Comparison of ENCODE assay signal across 8 mouse cellular contexts in the genomic region with DNA sequence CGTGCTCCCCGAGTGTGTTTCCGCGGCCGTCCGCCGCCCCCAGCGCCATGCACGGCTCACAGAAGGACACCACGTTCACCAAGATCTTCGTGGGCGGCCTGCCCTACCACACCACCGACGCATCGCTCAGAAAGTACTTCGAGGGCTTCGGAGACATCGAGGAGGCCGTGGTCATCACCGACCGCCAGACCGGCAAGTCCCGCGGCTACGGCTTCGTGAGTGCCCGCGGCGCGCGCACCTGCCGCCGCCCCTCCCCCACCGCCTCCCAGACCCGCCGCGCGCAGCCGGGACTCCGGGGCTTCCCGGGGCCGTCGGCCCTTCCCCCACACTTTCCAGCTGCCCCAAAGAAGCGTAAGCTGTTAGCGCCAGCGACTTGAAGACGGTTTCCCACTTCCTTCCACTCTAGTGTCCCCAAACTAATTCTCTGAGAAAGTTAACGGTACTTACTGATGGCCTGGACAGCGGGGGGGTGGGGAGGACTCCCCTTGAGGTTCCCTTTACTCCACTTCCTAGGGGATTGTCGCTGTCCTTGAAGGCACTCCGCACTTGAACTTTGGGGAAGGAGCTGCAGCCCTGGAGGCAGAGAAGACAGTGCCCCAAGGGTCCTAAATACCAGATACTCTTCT. TPM values are rescaled to one million over a fixed set of nuclear protein-coding genes. Genes with fewer than 3 reads are reported as not detected.
DNase-seq lines count a peak whose midpoint lies in the region; ATAC-seq and TF ChIP-seq lines count a peak whose summit lies in the region.

No protein-coding gene starts in this region.

- H3K9me3 ChIP-seq in forebrain, embryonic 12.5 days, result no peaks in the 10 kb centered on the region
- H3K9me3 ChIP-seq in hindbrain, embryonic 16.5 days (ENCODE audit: control insufficient read depth, low read length), result no peaks in the 10 kb centered on the region
- H3K9me3 ChIP-seq in lung, embryonic 16.5 days (ENCODE audit: control insufficient read depth, low read length), result no peaks in the 10 kb centered on the region

- peak; percentile 63 for ATAC-seq in forebrain, embryonic 12.5 days (ENCODE audit: low FRiP score)
- peak; percentile 69 for ATAC-seq in hindbrain, embryonic 16.5 days
- ATAC-seq in lung, embryonic 16.5 days (ENCODE audit: low read depth), result peak; percentile 20; the same call in 1 of the 2 replicates

- peak overlapping the region; percentile 96 for H3K4me3 ChIP-seq in heart, adult 2 months
- H3K4me3 ChIP-seq in forebrain, embryonic 12.5 days (replicated peaks), result peak overlapping the region; percentile 77
- H3K4me3 ChIP-seq in hindbrain, embryonic 16.5 days (ENCODE audit: low read length), result peak overlapping the region; percentile 76
- peak overlapping the region; percentile 73 for H3K4me3 ChIP-seq in lung, embryonic 16.5 days (ENCODE audit: low read length)

- intact Hi-C loops in heart, adult 2 months (cut with DNase I), result loop anchor here (1.0 to 2.0 kb wide), 2 partner anchors 22 to 59 kb away; a partner anchor contains a TSS
- intact Hi-C loops in heart, postnatal 25 days (cut with DNase I), result loop anchor here (10.0 kb wide), 1 partner anchor 63 kb away; no protein-coding TSS in a partner anchor

- H3K4me1 ChIP-seq in heart, adult 2 months (ENCODE audit: control insufficient read depth, insufficient read depth, low read length), result peaks cover 13% of the 10 kb centered on the region
- H3K4me1 ChIP-seq in forebrain, embryonic 12.5 days, result peaks cover 67% of the 10 kb centered on the region
- H3K4me1 ChIP-seq in hindbrain, embryonic 16.5 days (ENCODE audit: control insufficient read depth, insufficient read depth, low read depth, low read length), result peaks cover 42% of the 10 kb centered on the region
- H3K4me1 ChIP-seq in lung, embryonic 16.5 days (replicated peaks; ENCODE audit: control insufficient read depth, insufficient read depth, low read length), result peaks cover 57% of the 10 kb centered on the region

- H3K79me2 ChIP-seq in heart, adult 2 months (replicated peaks; ENCODE audit: control insufficient read depth, insufficient read depth, low read length), result no peaks in the 10 kb centered on the region; the same call in 1 of the 2 replicates

- H3K9ac ChIP-seq in heart, adult 2 months (ENCODE audit: low read depth, low read length), result peak overlapping the region; percentile 98
- peak overlapping the region; percentile 77 for H3K9ac ChIP-seq in forebrain, embryonic 12.5 days
- peak overlapping the region; percentile 80 for H3K9ac ChIP-seq in hindbrain, embryonic 16.5 days (ENCODE audit: low read depth, low read length)
- H3K9ac ChIP-seq in lung, embryonic 16.5 days (ENCODE audit: low read length), result peak overlapping the region; percentile 77

- H3K36me3 ChIP-seq in heart, adult 2 months (ENCODE audit: control insufficient read depth, insufficient read depth, low read length), result no peaks in the 10 kb centered on the region
- peaks cover 32% of the 10 kb centered on the region for H3K36me3 ChIP-seq in forebrain, embryonic 12.5 days (replicated peaks)
- no peaks in the 10 kb centered on the region for H3K36me3 ChIP-seq in hindbrain, embryonic 16.5 days (ENCODE audit: control insufficient read depth, insufficient read depth, low read length)
- no peaks in the 10 kb centered on the region for H3K36me3 ChIP-seq in lung, embryonic 16.5 days (ENCODE audit: control insufficient read depth, insufficient read depth, low read length)

- TF ChIP-seq CTCF in heart, adult 2 months (IDR thresholded peaks at IDR 0.05), result no peak

- WGBS in heart, adult 2 months, result under 1% methylated on average over 51 of the region's 51 CpGs
- WGBS in forebrain, embryonic 12.5 days, result 1% methylated on average over 49 of the region's 51 CpGs
- WGBS in hindbrain, embryonic 16.5 days, result under 1% methylated on average over 46 of the region's 51 CpGs
- under 1% methylated on average over 50 of the region's 51 CpGs for WGBS in lung, embryonic 16.5 days

- no peak for DNase-seq in heart, adult 2 months
- DNase-seq in heart, postnatal 25 days (ENCODE audit: low spot score), result no peak
- peak; percentile 41 for DNase-seq in T-cell, adult 2 months (ENCODE audit: low spot score)
- DNase-seq in spleen, postnatal 4 days (ENCODE audit: low spot score in 2 of 2), result peak; percentile 63 to 87
- no peak for DNase-seq in urinary bladder, adult 18-20 months (ENCODE audit: low spot score in 2 of 2)

- peak overlapping the region; percentile 65 for H3K4me2 ChIP-seq in forebrain, embryonic 12.5 days
- H3K4me2 ChIP-seq in hindbrain, embryonic 16.5 days (ENCODE audit: low read length), result peak overlapping the region; percentile 83
- H3K4me2 ChIP-seq in lung, embryonic 16.5 days (ENCODE audit: low read depth, low read length), result peak overlapping the region; percentile 92

- no peaks in the 10 kb centered on the region for H3K27me3 ChIP-seq in heart, adult 2 months (ENCODE audit: control insufficient read depth, insufficient read depth, low read length)
- H3K27me3 ChIP-seq in forebrain, embryonic 12.5 days, result peaks cover 35% of the 10 kb centered on the region
- H3K27me3 ChIP-seq in hindbrain, embryonic 16.5 days (replicated peaks; ENCODE audit: control insufficient read depth, insufficient read depth, low read length), result peaks cover 3% of the 10 kb centered on the region
- peaks cover 3% of the 10 kb centered on the region for H3K27me3 ChIP-seq in lung, embryonic 16.5 days (ENCODE audit: control insufficient read depth, insufficient read depth, low read depth, low read length)

- peak overlapping the region; percentile 94 for H3K27ac ChIP-seq in heart, adult 2 months
- H3K27ac ChIP-seq in forebrain, embryonic 12.5 days, result peak overlapping the region; percentile 67
- no peak overlapping the region for H3K27ac ChIP-seq in hindbrain, embryonic 16.5 days (ENCODE audit: low read depth, low read length)
- peak overlapping the region; percentile 53; the same call in 1 of the 2 replicates for H3K27ac ChIP-seq in lung, embryonic 16.5 days (ENCODE audit: low read length)

- TF ChIP-seq EP300 in heart, adult 2 months (IDR thresholded peaks at IDR 0.05; ENCODE audit: insufficient read depth, low read depth, low read length), result 0 out of 2 replicates have a peak, but pooled peaks have one; percentile 0

- no peak for TF ChIP-seq POLR2A in heart, adult 2 months (IDR thresholded peaks at IDR 0.05; ENCODE audit: insufficient read depth, low read depth, low read length)

RNA-seq across cellular contexts. Expression of a gene that starts 1.9 kb away (rescaled TPM):
- total RNA-seq in heart, adult 2 months (2021), result 100 to 1,000 TPM; 173 to 203 TPM
- polyA plus RNA-seq in heart, adult 2 months (2012; rRNA removed), result 342 and 529 TPM in 2 replicates
- total RNA-seq in heart, postnatal 25 days (2021), result 100 to 1,000 TPM; 167 to 223 TPM
- 65.0 and 67.6 TPM in 2 replicates for polyA plus RNA-seq in forebrain, embryonic 12.5 days (2016; fragmentation: Nextera tagmentation; extraction: Ambion mirVana)
- polyA plus RNA-seq in hindbrain, embryonic 16.5 days (2015; fragmentation: Nextera tagmentation; extraction: Ambion mirVana), result 10.0 and 15.4 TPM in 2 replicates
- 30.8 and 34.3 TPM in 2 replicates for polyA plus RNA-seq in lung, embryonic 16.5 days (2015; fragmentation: Nextera tagmentation; extraction: Ambion mirVana)

RNA-seq across cellular contexts. Expression of a gene that starts 22.3 kb away (rescaled TPM):
- 10 to 100 TPM; 22.8 to 23.0 TPM for total RNA-seq in heart, adult 2 months (2021)
- 27.8 and 44.8 TPM in 2 replicates for polyA plus RNA-seq in heart, adult 2 months (2012; rRNA removed)
- total RNA-seq in heart, postnatal 25 days (2021), result 10 to 100 TPM; 24.4 to 25.3 TPM
- 122 and 132 TPM in 2 replicates for polyA plus RNA-seq in forebrain, embryonic 12.5 days (2016; fragmentation: Nextera tagmentation; extraction: Ambion mirVana)
- polyA plus RNA-seq in hindbrain, embryonic 16.5 days (2015; fragmentation: Nextera tagmentation; extraction: Ambion mirVana), result 106 and 116 TPM in 2 replicates
- 104 and 109 TPM in 2 replicates for polyA plus RNA-seq in lung, embryonic 16.5 days (2015; fragmentation: Nextera tagmentation; extraction: Ambion mirVana)

RNA-seq across cellular contexts. Expression of a gene that starts 44.7 kb away (rescaled TPM):
- not detected for total RNA-seq in heart, adult 2 months (2021)
- 0.14 TPM in 1 of 2 replicates, not detected in the other for polyA plus RNA-seq in heart, adult 2 months (2012; rRNA removed)
- not detected for total RNA-seq in heart, postnatal 25 days (2021)
- 0.27 and 1.0 TPM in 2 replicates for polyA plus RNA-seq in forebrain, embryonic 12.5 days (2016; fragmentation: Nextera tagmentation; extraction: Ambion mirVana)
- 1.2 and 1.8 TPM in 2 replicates for polyA plus RNA-seq in hindbrain, embryonic 16.5 days (2015; fragmentation: Nextera tagmentation; extraction: Ambion mirVana)
- polyA plus RNA-seq in lung, embryonic 16.5 days (2015; fragmentation: Nextera tagmentation; extraction: Ambion mirVana), result 0.21 and 0.30 TPM in 2 replicates

Comparison
In these comparisons a context has a peak if more than half of its experiments do, and no peak if none do; other contexts are left out.
1. DNase-seq: peak in T-cell, adult 2 months (single experiment) and spleen, postnatal 4 days (2 of 2); none in heart, adult 2 months (0 of 2), heart, postnatal 25 days (single experiment) and urinary bladder, adult 18-20 months (0 of 2).
2. Peak in every context shown above with its lines, with median percentiles within 50 percentile points of each other: H3K4me3 ChIP-seq, H3K9ac ChIP-seq, ATAC-seq and H3K4me2 ChIP-seq.